Mouse (Mus musculus): ENCODE measurements around the gene Als2cr12.
"Not testable (repeated sequence)": the region's sequence is repeated elsewhere in the genome, so short reads cannot be mapped to it uniquely, and the experiment has no call there.

The Als2cr12 gene

GRCm38 (mm10) chr1:58690006-58690744 lies 5.6 kb downstream of the Als2cr12 start:
- no peak for DNase-seq (ENCODE audit: low spot score)

GRCm38 (mm10) chr1:58689426-58689825 lies 6.4 kb downstream of the Als2cr12 start:
- DNase-seq (ENCODE audit: low spot score): no peak

GRCm38 (mm10) chr1:58678412-58678811 lies 17.4 kb downstream of the Als2cr12 start:
- DNase-seq (ENCODE audit: low spot score): not testable (repeated sequence)

DNA sequence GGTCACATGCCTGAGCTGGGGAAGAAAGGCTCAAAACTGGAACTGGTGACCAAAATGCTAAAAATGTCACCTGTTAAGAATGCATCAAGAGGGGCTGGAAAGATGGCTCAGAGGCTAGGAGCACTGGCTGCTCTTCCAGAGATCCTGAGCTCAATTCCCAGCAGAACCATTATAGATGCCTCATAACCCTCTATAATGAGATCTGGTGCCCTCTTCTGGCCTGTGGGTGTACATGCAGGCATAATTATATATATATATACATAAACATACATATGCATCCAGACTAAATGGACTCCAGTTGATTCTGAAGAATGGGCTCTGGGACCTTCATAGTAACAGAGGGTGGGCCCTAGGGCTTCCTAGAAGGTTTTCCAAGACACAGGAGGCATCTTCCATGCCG lies 18.2 kb downstream of the Als2cr12 start:
- DNase-seq (ENCODE audit: low spot score): peak; percentile 73

DNA sequence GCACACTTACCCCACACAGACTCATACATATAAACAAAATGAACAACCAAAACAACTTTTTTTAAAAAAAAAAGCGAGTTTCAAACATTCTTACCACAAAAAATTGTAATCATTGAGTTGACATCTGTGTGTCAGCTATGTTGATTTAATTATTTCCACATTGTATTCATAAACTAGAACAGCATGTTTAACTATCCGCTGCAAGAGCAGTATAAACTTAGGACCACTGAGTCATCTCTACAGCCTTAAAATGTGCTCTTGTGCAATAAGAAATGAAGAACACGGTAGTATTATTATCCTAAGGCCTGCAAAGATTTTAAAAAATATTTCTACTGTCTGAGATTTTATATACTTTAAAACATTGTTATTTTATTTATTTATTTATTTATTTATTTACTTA lies 20.8 kb downstream of the Als2cr12 start:
- no peak for DNase-seq (ENCODE audit: low spot score)

DNA sequence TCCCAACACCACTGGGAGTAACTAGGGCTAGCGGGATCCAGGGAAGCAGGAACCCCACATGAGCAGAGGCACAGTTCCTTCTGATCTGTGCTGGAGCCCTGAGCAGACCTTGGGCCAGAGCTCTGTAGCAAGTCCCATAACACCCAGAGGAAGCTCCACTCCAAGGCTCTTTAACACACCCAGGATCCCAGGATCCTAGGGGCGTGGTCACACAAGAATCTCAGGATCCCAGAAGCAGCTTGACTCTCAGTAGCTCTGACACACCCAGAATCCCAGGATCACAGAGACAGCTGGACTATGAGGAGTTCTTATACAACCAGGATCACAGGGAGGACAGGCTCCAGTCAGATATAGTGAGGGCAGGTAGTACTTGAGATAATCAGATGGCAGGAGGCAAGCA lies 23.7 kb downstream of the Als2cr12 start:
- no peak for DNase-seq (ENCODE audit: low spot score)

GRCm38 (mm10) chr1:58669635-58670034 lies 26.2 kb downstream of the Als2cr12 start:
- DNase-seq (ENCODE audit: low spot score): not testable (repeated sequence)

GRCm38 (mm10) chr1:58668191-58668590 lies 27.6 kb downstream of the Als2cr12 start:
- DNase-seq (ENCODE audit: low spot score): no peak

DNA sequence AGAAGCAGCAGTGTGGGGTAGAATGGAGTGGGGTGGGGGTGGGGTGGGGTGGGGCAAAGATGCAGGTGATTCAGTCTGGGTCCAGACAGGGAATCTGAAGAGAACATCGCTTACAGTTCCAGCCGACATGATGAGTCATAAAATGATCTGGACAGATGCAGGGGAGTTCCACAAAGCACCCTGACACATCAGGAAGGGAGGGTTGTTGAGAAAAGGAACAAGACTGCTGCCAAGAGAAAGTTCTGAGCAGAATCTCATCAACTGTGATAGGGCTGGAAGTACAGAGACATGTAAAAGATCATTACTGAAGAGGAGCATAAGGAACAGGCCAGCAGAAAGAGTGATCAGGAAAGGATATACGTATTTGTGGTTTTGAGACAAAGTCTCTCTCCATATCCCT lies 32.4 kb downstream of the Als2cr12 start:
- DNase-seq (ENCODE audit: low spot score): not testable (repeated sequence)

- DNase-seq (ENCODE audit: low spot score): not testable (repeated sequence)
Observed at GRCm38 (mm10) chr1:58662671-58663070, 33.1 kb downstream of the Als2cr12 start.

- DNase-seq (ENCODE audit: low spot score): peak; percentile 60
Observed at GRCm38 (mm10) chr1:58652480-58653403, 43.0 kb downstream of the Als2cr12 start.

GRCm38 (mm10) chr1:58651571-58652456 lies 44.0 kb downstream of the Als2cr12 start:
- not testable (repeated sequence) for DNase-seq (ENCODE audit: low spot score)

DNA sequence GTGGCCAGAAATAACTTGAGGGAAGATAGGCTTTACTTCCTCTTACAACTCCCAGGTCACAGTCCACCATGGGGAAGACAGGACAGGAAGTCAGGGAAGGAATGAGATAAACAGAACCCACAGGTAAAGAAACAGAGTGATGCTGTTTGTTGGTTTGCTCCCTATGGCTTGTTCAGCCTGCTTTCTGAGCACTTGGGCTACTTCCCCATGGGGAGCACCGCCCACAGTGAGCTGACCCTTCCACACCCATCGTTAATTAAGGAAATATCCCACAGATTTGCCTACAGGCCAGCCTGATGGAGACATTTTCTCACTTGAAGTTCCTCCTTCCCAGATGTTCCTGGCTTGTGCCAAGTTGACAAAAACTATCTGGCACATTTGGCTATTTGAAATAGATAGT lies 66.9 kb downstream of the Als2cr12 start:
- DNase-seq (ENCODE audit: low spot score): not testable (repeated sequence)

DNA sequence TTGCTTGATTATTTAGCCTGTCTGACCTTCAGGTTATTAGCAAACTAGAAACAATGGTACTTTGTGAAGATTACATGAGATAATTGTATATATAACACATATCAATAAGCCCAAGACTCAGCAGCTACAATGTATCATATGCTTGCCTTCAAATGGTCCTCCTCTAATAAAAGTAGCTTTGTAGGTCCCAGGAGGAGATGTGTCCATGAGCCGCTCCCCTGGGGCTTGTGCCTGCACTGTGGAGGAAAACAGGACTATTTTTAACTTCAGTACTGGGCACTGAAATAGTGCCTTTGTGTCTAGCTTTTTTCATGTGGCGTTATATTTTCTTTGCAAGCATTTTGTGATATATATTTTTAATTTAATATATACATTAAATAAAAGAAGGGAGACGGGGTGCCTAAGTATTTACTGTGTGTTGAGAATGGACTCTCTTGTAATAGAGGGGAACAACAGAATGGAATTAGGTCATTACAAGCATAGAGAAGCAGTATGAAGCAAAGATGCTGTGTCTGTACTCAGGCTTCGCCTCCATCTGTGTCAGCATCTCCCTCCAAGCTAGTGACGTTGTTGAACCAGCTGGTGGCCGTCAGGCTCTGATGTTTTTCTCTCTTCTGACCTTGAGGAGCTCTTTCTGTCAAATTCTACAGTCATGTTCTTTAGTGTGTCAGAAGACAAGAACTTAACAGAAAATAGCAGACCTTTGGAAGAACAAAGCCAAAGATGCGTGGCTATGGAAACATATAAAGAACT lies 73.6 kb downstream of the Als2cr12 start:
- peak; percentile 2 for DNase-seq (ENCODE audit: low spot score)

DNA sequence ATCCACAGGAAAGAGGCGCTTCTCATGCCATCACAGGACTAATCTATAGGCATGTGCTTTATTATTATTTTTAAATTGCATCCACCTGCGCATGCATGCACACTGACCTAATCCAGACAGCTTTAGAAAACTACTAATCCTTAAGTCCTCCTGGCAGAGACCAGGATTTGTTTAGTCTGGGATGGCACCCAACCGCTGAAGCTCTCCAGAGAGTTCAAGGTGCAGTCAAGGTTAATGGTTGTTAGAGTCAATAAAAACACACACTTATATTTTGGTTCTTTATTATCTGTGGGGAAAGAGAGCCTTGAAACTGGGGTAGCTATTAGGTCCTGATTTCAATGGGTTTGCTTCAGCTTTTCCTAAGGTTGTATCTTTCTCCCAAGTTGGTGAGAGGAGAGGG lies 74.5 kb downstream of the Als2cr12 start:
- DNase-seq (ENCODE audit: low spot score): no peak

DNA sequence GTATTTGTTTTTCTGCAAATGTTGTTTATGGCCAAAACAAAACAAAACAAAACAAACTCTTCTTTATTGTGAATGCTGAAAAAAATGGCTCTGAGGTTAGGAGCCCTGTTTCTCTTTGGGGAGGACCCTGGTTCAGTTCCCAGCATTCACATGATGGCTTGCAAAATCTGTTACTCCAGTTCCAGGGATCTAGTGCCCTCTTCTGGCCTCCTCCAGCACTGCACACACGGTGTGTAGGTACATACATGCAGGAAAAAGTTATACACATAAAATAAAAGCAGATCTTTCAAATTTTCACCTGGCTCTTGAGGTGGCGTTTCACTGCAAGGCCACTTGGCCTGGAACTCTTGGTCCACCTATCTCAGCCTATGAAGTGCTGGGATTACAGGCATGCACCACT lies 77.0 kb downstream of the Als2cr12 start:
- no peak for DNase-seq (ENCODE audit: low spot score)

GRCm38 (mm10) chr1:58617978-58618668 lies 77.7 kb downstream of the Als2cr12 start:
- DNase-seq (ENCODE audit: low spot score): no peak

DNA sequence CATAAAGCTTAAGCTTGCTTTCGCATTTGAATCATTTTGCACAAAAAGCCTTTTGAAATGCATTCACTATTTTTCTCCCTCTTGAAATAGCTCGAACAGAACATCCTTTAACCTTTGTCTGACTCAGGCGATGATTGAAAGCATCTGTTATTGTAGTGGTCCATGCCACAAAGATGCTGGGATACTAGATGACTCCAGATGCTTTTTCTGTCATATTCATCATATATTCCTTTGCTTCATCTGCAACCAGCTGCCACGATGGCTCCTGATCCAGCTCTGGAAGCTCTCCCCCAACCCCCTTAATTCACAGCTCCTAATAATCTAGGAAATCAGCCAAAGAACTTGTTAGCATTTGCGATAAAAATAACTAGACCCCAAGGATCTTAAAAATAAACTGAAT lies 78.7 kb downstream of the Als2cr12 start:
- DNase-seq (ENCODE audit: low spot score): no peak

- DNase-seq (ENCODE audit: low spot score): peak; percentile 14
Observed at GRCm38 (mm10) chr1:58616176-58616575, 79.6 kb downstream of the Als2cr12 start.

DNA sequence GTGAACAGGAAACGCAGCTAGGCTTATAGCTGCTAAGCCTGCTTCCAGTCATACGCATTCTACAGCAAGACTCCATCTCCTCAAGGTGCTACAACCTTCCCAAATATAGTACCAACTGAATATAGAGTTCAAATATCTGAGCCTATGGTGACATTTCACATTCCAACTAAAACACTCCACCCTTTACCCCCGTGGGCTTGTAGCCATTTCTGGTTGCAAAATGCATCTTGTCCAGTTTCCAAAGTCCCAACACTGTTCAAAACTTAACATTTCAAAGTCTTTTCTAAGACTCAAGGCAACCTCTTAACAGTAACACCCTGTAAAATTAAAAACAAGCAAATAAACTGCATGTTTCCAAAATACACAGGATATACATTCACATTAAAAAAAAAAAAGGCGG lies 80.6 kb downstream of the Als2cr12 start:
- no peak for DNase-seq (ENCODE audit: low spot score)

- no peak for DNase-seq (ENCODE audit: low spot score)
Observed at GRCm38 (mm10) chr1:58614424-58614823, 81.4 kb downstream of the Als2cr12 start.

Measured in embryo, embryonic 10.5 days (tissue).